11 mouse cellular contexts compared by ENCODE assay signal in genomic region chr5:45472880-45473450, GRCm38 (mm10). TPM values are rescaled to one million over a fixed set of nuclear protein-coding genes. Genes with fewer than 3 reads are reported as not detected.
DNase-seq lines count a peak whose midpoint lies in the region; ATAC-seq and TF ChIP-seq lines count a peak whose summit lies in the region.
"Had no signal": no experiment of that assay in that cellular context is flagged by ENCODE, and none has a peak within 500 bp of the region (broad histone marks: within the 10 kb centered on the region; RNA-seq: fewer than 3 reads in every experiment).

No protein-coding gene starts in this region.

- H3K9me3 ChIP-seq in kidney, embryonic 14.5 days (ENCODE audit: control insufficient read depth, low read length), result no peaks in the 10 kb centered on the region
- H3K9me3 ChIP-seq in lung, embryonic 14.5 days (ENCODE audit: low read depth, low read length), result no peaks in the 10 kb centered on the region
- H3K9me3 ChIP-seq: limb, embryonic 15.5 days had no signal

- H3K4me1 ChIP-seq in kidney, adult 2 months (ENCODE audit: control insufficient read depth, insufficient read depth, low read length), result no peaks in the 10 kb centered on the region
- H3K4me1 ChIP-seq in kidney, embryonic 14.5 days (ENCODE audit: control insufficient read depth, insufficient read depth, low read length), result 0 out of 2 replicates have a peak, but pooled peaks cover 5% of the 10 kb centered on the region
- H3K4me1 ChIP-seq in lung, embryonic 14.5 days (ENCODE audit: insufficient read depth), result no peaks in the 10 kb centered on the region

- H3K27ac ChIP-seq in kidney, adult 2 months (ENCODE audit: insufficient read depth, low read depth, low read length), result no peak overlapping the region
- H3K27ac ChIP-seq in kidney, embryonic 14.5 days (ENCODE audit: low read depth, low read length), result no peak overlapping the region
- H3K27ac ChIP-seq in lung, embryonic 14.5 days (ENCODE audit: low read depth), result no peak overlapping the region; the same call in 1 of the 2 replicates
- H3K27ac ChIP-seq: limb, embryonic 15.5 days had no signal

- no peaks in the 10 kb centered on the region for H3K36me3 ChIP-seq in kidney, adult 2 months (ENCODE audit: control insufficient read depth, insufficient read depth, low read length)
- H3K36me3 ChIP-seq in kidney, embryonic 14.5 days (ENCODE audit: control insufficient read depth, insufficient read depth, low read length), result no peaks in the 10 kb centered on the region
- H3K36me3 ChIP-seq in lung, embryonic 14.5 days (ENCODE audit: insufficient read depth), result no peaks in the 10 kb centered on the region
- H3K36me3 ChIP-seq: limb, embryonic 15.5 days had no signal

- 24% methylated on average over 7 of the region's 7 CpGs for WGBS in kidney, adult 2 months
- 41% methylated on average over 7 of the region's 7 CpGs for WGBS in kidney, embryonic 14.5 days
- WGBS in lung, embryonic 14.5 days, result 17% methylated on average over 7 of the region's 7 CpGs

- no peak overlapping the region for H3K9ac ChIP-seq in kidney, embryonic 14.5 days (ENCODE audit: low read depth, low read length)
- no peak overlapping the region for H3K9ac ChIP-seq in lung, embryonic 14.5 days
- H3K9ac ChIP-seq: limb, embryonic 15.5 days had no signal

- H3K4me2 ChIP-seq in kidney, embryonic 14.5 days (replicated peaks; ENCODE audit: low read depth, low read length), result no peak overlapping the region
- no peak overlapping the region for H3K4me2 ChIP-seq in lung, embryonic 14.5 days
- H3K4me2 ChIP-seq: limb, embryonic 15.5 days had no signal

- no peaks in the 10 kb centered on the region for H3K27me3 ChIP-seq in kidney, adult 2 months (replicated peaks; ENCODE audit: control insufficient read depth, insufficient read depth, low read length)
- no peaks in the 10 kb centered on the region for H3K27me3 ChIP-seq in kidney, embryonic 14.5 days (ENCODE audit: control insufficient read depth, insufficient read depth, low read length)
- no peaks in the 10 kb centered on the region for H3K27me3 ChIP-seq in lung, embryonic 14.5 days (ENCODE audit: insufficient read depth, low read length)
- H3K27me3 ChIP-seq: limb, embryonic 15.5 days had no signal

- DNase-seq in kidney, adult 2 months, result peak; percentile 17
- peak; percentile 69 for DNase-seq in 416B (ENCODE audit: low read depth)
- peak; percentile 88 for DNase-seq in Muller cell, postnatal 12 days (ENCODE audit: inconsistent ontology term)
- peak; percentile 82 for DNase-seq in lung, embryonic 14.5 days
- no peak for DNase-seq in spleen, postnatal 36 days (ENCODE audit: low spot score in 2 of 2)

- no peak overlapping the region for H3K4me3 ChIP-seq in kidney, adult 2 months (ENCODE audit: insufficient read depth, low read depth, low read length)
- no peak overlapping the region for H3K4me3 ChIP-seq in kidney, embryonic 14.5 days (ENCODE audit: low read length)
- no peak overlapping the region for H3K4me3 ChIP-seq in lung, embryonic 14.5 days (ENCODE audit: low read depth, low read length)
- H3K4me3 ChIP-seq: limb, embryonic 15.5 days had no signal

- TF ChIP-seq CTCF in kidney, adult 2 months (conservative IDR thresholded peaks at IDR 0.05; ENCODE audit: insufficient read depth, insufficient read length, low read depth, low read length), result no peak
- no peak for TF ChIP-seq CTCF in lung, embryonic 14.5 days (IDR thresholded peaks at IDR 0.05; ENCODE audit: low read depth)

- ATAC-seq in kidney, embryonic 14.5 days (ENCODE audit: low FRiP score, low TSS enrichment), result no peak
- 0 out of 2 replicates have a peak, but pooled peaks have one; percentile 23 for ATAC-seq in lung, embryonic 14.5 days (ENCODE audit: insufficient read depth)
- ATAC-seq in erythroid progenitor cell, adult 5-6 weeks (replicated peaks; ENCODE audit: low FRiP score, poor library complexity, severe bottlenecking), result no peak

- TF ChIP-seq POLR2A in kidney, adult 2 months (IDR thresholded peaks at IDR 0.05; ENCODE audit: low read depth, low read length), result no peak

RNA-seq across cellular contexts. Expression of gene Clrn2, which starts 19.4 kb away (rescaled TPM):
- polyA plus RNA-seq in kidney, adult 2 months (2012; rRNA removed), result not detected in 2 replicates
- polyA plus RNA-seq in kidney, embryonic 14.5 days (2014; fragmentation: Nextera tagmentation; extraction: Ambion mirVana), result not detected in 2 replicates
- polyA plus RNA-seq in lung, embryonic 14.5 days (2014; fragmentation: Nextera tagmentation; extraction: Ambion mirVana), result not detected in 2 replicates
- not detected in 2 replicates for total RNA-seq in erythroid progenitor cell, adult 5-6 weeks (2015; ENCODE audit: low replicate concordance)
- total RNA-seq in erythroid progenitor cell, adult 5-6 weeks (2017; ENCODE audit: low replicate concordance), result not detected in 2 replicates
- total RNA-seq: gastrocnemius, adult 8-10 months had no signal
- polyA plus RNA-seq: heart, postnatal 0 days; kidney, embryonic 16.5 days; limb, embryonic 15.5 days had no signal

RNA-seq across cellular contexts. Expression of gene Lap3, which starts 20.2 kb away (rescaled TPM):
- 93.2 and 96.5 TPM in 2 replicates for polyA plus RNA-seq in kidney, adult 2 months (2012; rRNA removed)
- polyA plus RNA-seq in kidney, embryonic 14.5 days (2014; fragmentation: Nextera tagmentation; extraction: Ambion mirVana), result 88.3 and 112 TPM in 2 replicates
- polyA plus RNA-seq in lung, embryonic 14.5 days (2014; fragmentation: Nextera tagmentation; extraction: Ambion mirVana), result 116 and 119 TPM in 2 replicates
- total RNA-seq in erythroid progenitor cell, adult 5-6 weeks (2015; ENCODE audit: low replicate concordance), result 19.8 and 24.7 TPM in 2 replicates
- 14.8 and 27.7 TPM in 2 replicates for total RNA-seq in erythroid progenitor cell, adult 5-6 weeks (2017; ENCODE audit: low replicate concordance)

RNA-seq across cellular contexts. Expression of gene Qdpr, which starts 22.9 kb away (rescaled TPM):
- 415 and 434 TPM in 2 replicates for polyA plus RNA-seq in kidney, adult 2 months (2012; rRNA removed)
- 134 and 146 TPM in 2 replicates for polyA plus RNA-seq in kidney, embryonic 14.5 days (2014; fragmentation: Nextera tagmentation; extraction: Ambion mirVana)
- polyA plus RNA-seq in lung, embryonic 14.5 days (2014; fragmentation: Nextera tagmentation; extraction: Ambion mirVana), result 117 and 122 TPM in 2 replicates
- total RNA-seq in erythroid progenitor cell, adult 5-6 weeks (2015; ENCODE audit: low replicate concordance), result 3.4 and 32.8 TPM in 2 replicates
- total RNA-seq in erythroid progenitor cell, adult 5-6 weeks (2017; ENCODE audit: low replicate concordance), result 1.4 and 6.4 TPM in 2 replicates

RNA-seq across cellular contexts. Expression of gene Med28, which starts 47.1 kb away (rescaled TPM):
- polyA plus RNA-seq in kidney, adult 2 months (2012; rRNA removed), result 173 and 194 TPM in 2 replicates
- 265 and 309 TPM in 2 replicates for polyA plus RNA-seq in kidney, embryonic 14.5 days (2014; fragmentation: Nextera tagmentation; extraction: Ambion mirVana)
- polyA plus RNA-seq in lung, embryonic 14.5 days (2014; fragmentation: Nextera tagmentation; extraction: Ambion mirVana), result 242 and 243 TPM in 2 replicates
- total RNA-seq in erythroid progenitor cell, adult 5-6 weeks (2015; ENCODE audit: low replicate concordance), result 38.6 and 68.8 TPM in 2 replicates
- 3.4 and 18.1 TPM in 2 replicates for total RNA-seq in erythroid progenitor cell, adult 5-6 weeks (2017; ENCODE audit: low replicate concordance)

Comparison
In these comparisons a context has a peak if more than half of its experiments do, and no peak if none do; other contexts are left out.
1. DNase-seq: peak in kidney, adult 2 months (single experiment), 416B (single experiment), Muller cell, postnatal 12 days (single experiment) and lung, embryonic 14.5 days (single experiment); none in spleen, postnatal 36 days (0 of 2).